ENCODE assay signal across 25 mouse cellular contexts in genomic region chr2:5239492-5239891, GRCm38 (mm10).
A peak's percentile ranks its signal among the peaks of the same experiment; 100 is the strongest.
DNase-seq lines count a peak whose midpoint lies in the region; ATAC-seq and TF ChIP-seq lines count a peak whose summit lies in the region.
"Had no signal": no experiment of that assay in that cellular context is flagged by ENCODE, and none has a peak within 500 bp of the region (broad histone marks: within the 10 kb centered on the region; RNA-seq: fewer than 3 reads in every experiment).

No protein-coding gene starts in this region.

- no peak overlapping the region for H3K27ac ChIP-seq in hindbrain, postnatal 0 days
- no peak overlapping the region for H3K27ac ChIP-seq in hindbrain, embryonic 13.5 days
- peak overlapping the region; percentile 26; the same call in 1 of the 2 replicates for H3K27ac ChIP-seq in kidney, postnatal 0 days
- peak overlapping the region; percentile 31 for H3K27ac ChIP-seq in embryonic facial prominence, embryonic 14.5 days (replicated peaks; ENCODE audit: low read depth, low read length)
- H3K27ac ChIP-seq: forebrain, embryonic 13.5 days; gastrocnemius, adult 2 months; hindbrain, embryonic 10.5 days; intestine, embryonic 15.5 days; liver, embryonic 12.5 days had no signal

- no peaks in the 10 kb centered on the region for H3K27me3 ChIP-seq in hindbrain, postnatal 0 days (ENCODE audit: insufficient read depth, low read length)
- no peaks in the 10 kb centered on the region for H3K27me3 ChIP-seq in hindbrain, embryonic 13.5 days
- no peaks in the 10 kb centered on the region for H3K27me3 ChIP-seq in kidney, postnatal 0 days (ENCODE audit: insufficient read depth, low read length)
- no peaks in the 10 kb centered on the region for H3K27me3 ChIP-seq in embryonic facial prominence, embryonic 14.5 days (replicated peaks; ENCODE audit: control insufficient read depth, insufficient read depth, low read length)
- H3K27me3 ChIP-seq: forebrain, embryonic 13.5 days; intestine, embryonic 15.5 days; liver, embryonic 12.5 days had no signal

- no peak overlapping the region for H3K4me3 ChIP-seq in hindbrain, postnatal 0 days (ENCODE audit: low read length)
- H3K4me3 ChIP-seq in hindbrain, embryonic 13.5 days: no peak overlapping the region
- H3K4me3 ChIP-seq in kidney, postnatal 0 days (replicated peaks; ENCODE audit: low read depth, low read length): no peak overlapping the region
- no peak overlapping the region for H3K4me3 ChIP-seq in embryonic facial prominence, embryonic 14.5 days (ENCODE audit: low read depth, low read length)
- H3K4me3 ChIP-seq: forebrain, embryonic 13.5 days; gastrocnemius, adult 2 months; hindbrain, embryonic 10.5 days; intestine, embryonic 15.5 days; liver, embryonic 12.5 days had no signal

- peaks cover 5% of the 10 kb centered on the region; the same call in 1 of the 2 replicates for H3K4me1 ChIP-seq in hindbrain, postnatal 0 days (ENCODE audit: insufficient read depth, low read length)
- peaks cover 16% of the 10 kb centered on the region for H3K4me1 ChIP-seq in hindbrain, embryonic 13.5 days (replicated peaks)
- no peaks in the 10 kb centered on the region for H3K4me1 ChIP-seq in kidney, postnatal 0 days (replicated peaks; ENCODE audit: insufficient read depth, low read length)
- peaks cover 23% of the 10 kb centered on the region for H3K4me1 ChIP-seq in embryonic facial prominence, embryonic 14.5 days (ENCODE audit: control insufficient read depth, insufficient read depth, low read length)
- H3K4me1 ChIP-seq: forebrain, embryonic 13.5 days; liver, embryonic 12.5 days had no signal

- no peak overlapping the region for H3K4me2 ChIP-seq in hindbrain, postnatal 0 days (ENCODE audit: low read depth, low read length)
- H3K4me2 ChIP-seq in hindbrain, embryonic 13.5 days: no peak overlapping the region
- H3K4me2 ChIP-seq in kidney, postnatal 0 days (ENCODE audit: low read length): no peak overlapping the region
- no peak overlapping the region for H3K4me2 ChIP-seq in embryonic facial prominence, embryonic 14.5 days (ENCODE audit: low read depth, low read length)
- H3K4me2 ChIP-seq: forebrain, embryonic 13.5 days; intestine, embryonic 15.5 days; liver, embryonic 12.5 days; midbrain, embryonic 11.5 days had no signal

- DNase-seq in hindbrain, postnatal 0 days (ENCODE audit: low spot score): peak; percentile 7
- peak; percentile 52 for DNase-seq in kidney, postnatal 0 days (ENCODE audit: low spot score)
- DNase-seq in kidney, postnatal 36 days: no peak
- DNase-seq in embryonic facial prominence, embryonic 14.5 days (ENCODE audit: low spot score): peak; percentile 85
- DNase-seq in gonadal fat pad, adult 2 months (ENCODE audit: low read depth): peak; percentile 69
- DNase-seq in c-Kit-positive CD71-positive TER-119-positive erythroid progenitor cells, embryonic 14.5 days (ENCODE audit: low spot score): no peak
- DNase-seq in spleen, adult 18-20 months: no peak
- DNase-seq: adrenal gland, postnatal 25 days; cerebellum, adult 18-20 months; cerebellum, postnatal 10 days; gastrocnemius, adult 2 months; gastrocnemius, postnatal 36 days; heart, postnatal 14 days; layer of hippocampus, adult 9-11 months; liver, postnatal 0 days; lung, postnatal 36 days; thymus, postnatal 4 days had no signal

- no peak for TF ChIP-seq CTCF in hindbrain, postnatal 0 days (IDR thresholded peaks at IDR 0.05; ENCODE audit: low read depth)
- no peak for TF ChIP-seq CTCF in kidney, postnatal 0 days (IDR thresholded peaks at IDR 0.05; ENCODE audit: low read depth)

- WGBS in hindbrain, postnatal 0 days: 69% methylated on average over 4 of the region's 4 CpGs
- WGBS in hindbrain, embryonic 13.5 days: 82% methylated on average over 4 of the region's 4 CpGs
- 50% methylated on average over 4 of the region's 4 CpGs for WGBS in kidney, postnatal 0 days
- WGBS in embryonic facial prominence, embryonic 14.5 days: 46% methylated on average over 4 of the region's 4 CpGs

- H3K9ac ChIP-seq in hindbrain, postnatal 0 days (replicated peaks; ENCODE audit: low read length): no peak overlapping the region
- no peak overlapping the region for H3K9ac ChIP-seq in hindbrain, embryonic 13.5 days
- H3K9ac ChIP-seq in kidney, postnatal 0 days (ENCODE audit: low read depth, low read length): no peak overlapping the region
- H3K9ac ChIP-seq in embryonic facial prominence, embryonic 14.5 days (ENCODE audit: low read depth, low read length): no peak overlapping the region
- H3K9ac ChIP-seq: forebrain, embryonic 13.5 days; intestine, embryonic 15.5 days; liver, embryonic 12.5 days; liver, postnatal 0 days had no signal

- no peaks in the 10 kb centered on the region for H3K36me3 ChIP-seq in hindbrain, postnatal 0 days (ENCODE audit: insufficient read depth, low read length)
- H3K36me3 ChIP-seq in hindbrain, embryonic 13.5 days: no peaks in the 10 kb centered on the region
- no peaks in the 10 kb centered on the region for H3K36me3 ChIP-seq in kidney, postnatal 0 days (ENCODE audit: insufficient read depth, low read length)
- no peaks in the 10 kb centered on the region for H3K36me3 ChIP-seq in embryonic facial prominence, embryonic 14.5 days (ENCODE audit: control insufficient read depth, insufficient read depth, low read length)
- H3K36me3 ChIP-seq: hindbrain, embryonic 10.5 days; intestine, embryonic 15.5 days; liver, embryonic 12.5 days had no signal

- ATAC-seq in hindbrain, postnatal 0 days: no peak
- no peak for ATAC-seq in hindbrain, embryonic 13.5 days (ENCODE audit: low FRiP score)
- no peak for ATAC-seq in kidney, postnatal 0 days (replicated peaks; ENCODE audit: low FRiP score, low read depth)
- ATAC-seq in embryonic facial prominence, embryonic 14.5 days (ENCODE audit: low read depth): peak; percentile 67
- ATAC-seq: forebrain, embryonic 13.5 days; hindbrain, embryonic 16.5 days; intestine, embryonic 15.5 days; liver, embryonic 12.5 days; liver, postnatal 0 days; midbrain, embryonic 16.5 days had no signal

- H3K9me3 ChIP-seq in hindbrain, postnatal 0 days (ENCODE audit: low read length): no peaks in the 10 kb centered on the region
- no peaks in the 10 kb centered on the region for H3K9me3 ChIP-seq in hindbrain, embryonic 13.5 days
- H3K9me3 ChIP-seq in kidney, postnatal 0 days (replicated peaks; ENCODE audit: low read length): no peaks in the 10 kb centered on the region
- no peaks in the 10 kb centered on the region for H3K9me3 ChIP-seq in embryonic facial prominence, embryonic 14.5 days (ENCODE audit: control insufficient read depth, low read length)
- H3K9me3 ChIP-seq: forebrain, embryonic 13.5 days; hindbrain, embryonic 10.5 days; intestine, embryonic 15.5 days; liver, embryonic 12.5 days had no signal

Comparison
In these comparisons a context has a peak if more than half of its experiments do, and no peak if none do; other contexts are left out.
1. DNase-seq: peak in hindbrain, postnatal 0 days (single experiment), kidney, postnatal 0 days (single experiment), embryonic facial prominence, embryonic 14.5 days (single experiment) and gonadal fat pad, adult 2 months (single experiment); none in kidney, postnatal 36 days (0 of 2), c-Kit-positive CD71-positive TER-119-positive erythroid progenitor cells, embryonic 14.5 days (single experiment) and spleen, adult 18-20 months (0 of 2).
2. H3K27ac ChIP-seq: peak in kidney, postnatal 0 days (single experiment) and embryonic facial prominence, embryonic 14.5 days (single experiment); none in hindbrain, postnatal 0 days (single experiment) and hindbrain, embryonic 13.5 days (single experiment).